Mouse (Mus musculus): Measurements from ENCODE around the gene Gm20422. TPM values are rescaled to one million over a fixed set of nuclear protein-coding genes. Genes with fewer than 3 reads are reported as not detected.
A peak's percentile ranks its signal among the peaks of the same experiment; 100 is the strongest.

Gm20422 gene
- polyA plus RNA-seq, 1 experiment from 2014 or later = not detected

- Histone ChIP-seq H3K36me3 (ENCODE audit: control insufficient read depth, insufficient read depth, low read length) (0 out of 2 replicates have a peak, but pooled peaks cover 2% of the 10 kb centered on the region), H3K27me3 (ENCODE audit: control insufficient read depth, insufficient read depth, low read length) (no peaks in the 10 kb centered on the region), H3K9ac (ENCODE audit: low read depth, low read length) (peak within 1 kb of the TSS; percentile 78), H3K27ac (ENCODE audit: low read depth, low read length) (peak within 1 kb of the TSS; percentile 96), H3K4me3 (ENCODE audit: low read length) (peak within 1 kb of the TSS; percentile 62), H3K4me1 (ENCODE audit: control insufficient read depth, insufficient read depth, low read length) (no peaks in the 10 kb centered on the region), H3K4me2 (replicated peaks; ENCODE audit: low read depth, low read length) (peak within 1 kb of the TSS; percentile 36), H3K9me3 (ENCODE audit: control insufficient read depth, low read length) (no peaks in the 10 kb centered on the region)
- 2% methylated on average over 48 of the region's 48 CpGs for WGBS
- peak; percentile 99 for ATAC-seq (ENCODE audit: low FRiP score, low TSS enrichment)
Observed at GRCm38 (mm10) chr8:69749544-69750454, 24.9 kb downstream of the Gm20422 start, which contains the start of gene Zfp963. Gene Zfp963, minus strand, starts transcription at chr8:69749970.

- no peak overlapping the region for H3K9ac ChIP-seq (ENCODE audit: low read depth, low read length)
- no peak overlapping the region for H3K27ac ChIP-seq (ENCODE audit: low read depth, low read length)
- 76% methylated on average over 2 of the region's 2 CpGs for WGBS
- ATAC-seq (ENCODE audit: low FRiP score, low TSS enrichment) = no peak
- H3K4me3 ChIP-seq (ENCODE audit: low read length) = no peak overlapping the region
- H3K36me3 ChIP-seq (ENCODE audit: control insufficient read depth, insufficient read depth, low read length) = peaks cover 10% of the 10 kb centered on the region
- H3K9me3 ChIP-seq (ENCODE audit: control insufficient read depth, low read length) = no peaks in the 10 kb centered on the region
- no peaks in the 10 kb centered on the region for H3K27me3 ChIP-seq (ENCODE audit: control insufficient read depth, insufficient read depth, low read length)
- H3K4me1 ChIP-seq (ENCODE audit: control insufficient read depth, insufficient read depth, low read length) = no peaks in the 10 kb centered on the region
- no peak overlapping the region for H3K4me2 ChIP-seq (replicated peaks; ENCODE audit: low read depth, low read length)
Observed at GRCm38 (mm10) chr8:69741231-69741630, 33.5 kb downstream of the Gm20422 start.

- no peaks in the 10 kb centered on the region for H3K4me1 ChIP-seq (ENCODE audit: control insufficient read depth, insufficient read depth, low read length)
- H3K4me3 ChIP-seq (ENCODE audit: low read length) = no peak overlapping the region
- H3K9ac ChIP-seq (ENCODE audit: low read depth, low read length) = no peak overlapping the region
- ATAC-seq (ENCODE audit: low FRiP score, low TSS enrichment) = no peak
- no peak overlapping the region for H3K4me2 ChIP-seq (replicated peaks; ENCODE audit: low read depth, low read length)
- H3K9me3 ChIP-seq (ENCODE audit: control insufficient read depth, low read length) = no peaks in the 10 kb centered on the region
- H3K27ac ChIP-seq (ENCODE audit: low read depth, low read length) = no peak overlapping the region
- peaks cover 10% of the 10 kb centered on the region for H3K36me3 ChIP-seq (ENCODE audit: control insufficient read depth, insufficient read depth, low read length)
- 86% methylated on average over 6 of the region's 6 CpGs for WGBS
- H3K27me3 ChIP-seq (ENCODE audit: control insufficient read depth, insufficient read depth, low read length) = no peaks in the 10 kb centered on the region
Observed at GRCm38 (mm10) chr8:69740763-69741162, 33.9 kb downstream of the Gm20422 start.

- Histone ChIP-seq H3K27ac (ENCODE audit: low read depth, low read length) (no peak overlapping the region), H3K4me3 (ENCODE audit: low read length) (no peak overlapping the region), H3K9ac (ENCODE audit: low read depth, low read length) (no peak overlapping the region), H3K4me1 (ENCODE audit: control insufficient read depth, insufficient read depth, low read length) (no peaks in the 10 kb centered on the region), H3K4me2 (replicated peaks; ENCODE audit: low read depth, low read length) (no peak overlapping the region), H3K9me3 (ENCODE audit: control insufficient read depth, low read length) (no peaks in the 10 kb centered on the region), H3K27me3 (ENCODE audit: control insufficient read depth, insufficient read depth, low read length) (no peaks in the 10 kb centered on the region), H3K36me3 (ENCODE audit: control insufficient read depth, insufficient read depth, low read length) (no peaks in the 10 kb centered on the region)
- ATAC-seq (ENCODE audit: low FRiP score, low TSS enrichment) = no peak
- 92% methylated on average over 1 of the region's 1 CpGs for WGBS
Observed at GRCm38 (mm10) chr8:69735495-69735894, 39.2 kb downstream of the Gm20422 start.

GRCm38 (mm10) chr8:69717232-69717580 lies 57.5 kb downstream of the Gm20422 start:
- peak overlapping the region; percentile 50 for H3K4me2 ChIP-seq (replicated peaks; ENCODE audit: low read depth, low read length)
- WGBS = 45% methylated on average over 5 of the region's 5 CpGs
- peak overlapping the region; percentile 95 for H3K4me3 ChIP-seq (ENCODE audit: low read length)
- H3K36me3 ChIP-seq (ENCODE audit: control insufficient read depth, insufficient read depth, low read length) = peaks cover 8% of the 10 kb centered on the region
- H3K27me3 ChIP-seq (ENCODE audit: control insufficient read depth, insufficient read depth, low read length) = no peaks in the 10 kb centered on the region
- H3K9ac ChIP-seq (ENCODE audit: low read depth, low read length) = peak overlapping the region; percentile 20; the same call in 1 of the 2 replicates
- H3K27ac ChIP-seq (ENCODE audit: low read depth, low read length) = no peak overlapping the region; the same call in 1 of the 2 replicates
- no peaks in the 10 kb centered on the region for H3K9me3 ChIP-seq (ENCODE audit: control insufficient read depth, low read length)
- ATAC-seq (ENCODE audit: low FRiP score, low TSS enrichment) = no peak
- H3K4me1 ChIP-seq (ENCODE audit: control insufficient read depth, insufficient read depth, low read length) = 0 out of 2 replicates have a peak, but pooled peaks cover 5% of the 10 kb centered on the region

GRCm38 (mm10) chr8:69716403-69717231 lies 58.1 kb downstream of the Gm20422 start:
- Histone ChIP-seq H3K4me1 (ENCODE audit: control insufficient read depth, insufficient read depth, low read length) (0 out of 2 replicates have a peak, but pooled peaks cover 5% of the 10 kb centered on the region), H3K4me2 (replicated peaks; ENCODE audit: low read depth, low read length) (peak overlapping the region; percentile 50), H3K27me3 (ENCODE audit: control insufficient read depth, insufficient read depth, low read length) (no peaks in the 10 kb centered on the region), H3K4me3 (ENCODE audit: low read length) (peak overlapping the region; percentile 95), H3K9me3 (ENCODE audit: control insufficient read depth, low read length) (no peaks in the 10 kb centered on the region), H3K27ac (ENCODE audit: low read depth, low read length) (peak overlapping the region; percentile 100), H3K9ac (ENCODE audit: low read depth, low read length) (peak overlapping the region; percentile 98), H3K36me3 (ENCODE audit: control insufficient read depth, insufficient read depth, low read length) (peaks cover 8% of the 10 kb centered on the region)
- ATAC-seq (ENCODE audit: low FRiP score, low TSS enrichment) = peak; percentile 99
- under 1% methylated on average over 49 of the region's 52 CpGs for WGBS

GRCm38 (mm10) chr8:69715366-69715765 lies 59.3 kb downstream of the Gm20422 start:
- peak overlapping the region; percentile 48 for H3K4me2 ChIP-seq (replicated peaks; ENCODE audit: low read depth, low read length)
- no peak overlapping the region for H3K27ac ChIP-seq (ENCODE audit: low read depth, low read length)
- H3K9ac ChIP-seq (ENCODE audit: low read depth, low read length) = peak overlapping the region; percentile 98; the same call in 1 of the 2 replicates
- no peak for ATAC-seq (ENCODE audit: low FRiP score, low TSS enrichment)
- peak overlapping the region; percentile 95 for H3K4me3 ChIP-seq (ENCODE audit: low read length)
- 74% methylated on average over 6 of the region's 6 CpGs for WGBS
- peaks cover 8% of the 10 kb centered on the region for H3K36me3 ChIP-seq (ENCODE audit: control insufficient read depth, insufficient read depth, low read length)
- no peaks in the 10 kb centered on the region for H3K27me3 ChIP-seq (ENCODE audit: control insufficient read depth, insufficient read depth, low read length)
- no peaks in the 10 kb centered on the region for H3K9me3 ChIP-seq (ENCODE audit: control insufficient read depth, low read length)
- 0 out of 2 replicates have a peak, but pooled peaks cover 5% of the 10 kb centered on the region for H3K4me1 ChIP-seq (ENCODE audit: control insufficient read depth, insufficient read depth, low read length)

GRCm38 (mm10) chr8:69713516-69713915 lies 61.2 kb downstream of the Gm20422 start:
- no peak overlapping the region for H3K4me3 ChIP-seq (ENCODE audit: low read length)
- H3K9ac ChIP-seq (ENCODE audit: low read depth, low read length) = no peak overlapping the region
- no peak overlapping the region for H3K4me2 ChIP-seq (replicated peaks; ENCODE audit: low read depth, low read length)
- 0 out of 2 replicates have a peak, but pooled peaks cover 5% of the 10 kb centered on the region for H3K4me1 ChIP-seq (ENCODE audit: control insufficient read depth, insufficient read depth, low read length)
- no peak overlapping the region for H3K27ac ChIP-seq (ENCODE audit: low read depth, low read length)
- H3K36me3 ChIP-seq (ENCODE audit: control insufficient read depth, insufficient read depth, low read length) = peaks cover 25% of the 10 kb centered on the region
- no peak for ATAC-seq (ENCODE audit: low FRiP score, low TSS enrichment)
- H3K9me3 ChIP-seq (ENCODE audit: control insufficient read depth, low read length) = no peaks in the 10 kb centered on the region; the same call in 1 of the 2 replicates
- no peaks in the 10 kb centered on the region for H3K27me3 ChIP-seq (ENCODE audit: control insufficient read depth, insufficient read depth, low read length)
- WGBS = 85% methylated on average over 8 of the region's 8 CpGs

Data from kidney, embryonic 14.5 days (tissue).